Mouse (Mus musculus): ENCODE measurements at regions not wholly inside any gene's neighbourhood (a gene's known extent, or its start where the extent isn't known, plus 50 kb on each side); places are given as distances from the start of the nearest gene placed in this dataset.

DNA sequence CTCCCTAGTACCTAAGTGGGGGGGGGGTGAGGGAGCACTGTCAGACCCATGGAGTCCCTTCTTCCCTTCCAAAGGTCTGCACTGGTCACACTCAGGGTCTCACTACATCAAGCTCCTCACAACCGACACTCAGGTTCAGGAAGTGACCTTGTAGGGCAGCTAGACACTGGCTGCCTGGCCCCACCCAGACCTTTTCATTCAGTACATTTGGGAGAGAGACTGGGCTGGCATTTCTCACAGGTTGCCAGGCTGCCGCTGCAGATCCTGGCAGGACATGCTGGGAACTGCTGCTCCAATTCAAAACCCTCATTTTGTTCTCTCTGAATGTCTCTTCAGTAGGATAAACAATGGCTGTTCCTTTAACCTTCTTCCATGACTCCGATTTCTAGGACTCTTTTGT lies 439.3 kb upstream of the Ubash3b start:
- TF ChIP-seq CTCF (IDR thresholded peaks at IDR 0.05; ENCODE audit: control insufficient read depth, insufficient read depth, insufficient read length) (no peak), MAX (IDR thresholded peaks at IDR 0.05) (no peak), FOSL1 (IDR thresholded peaks at IDR 0.05; ENCODE audit: insufficient read depth, low read length, poor library complexity, severe bottlenecking) (no peak), MYOD1 (IDR thresholded peaks at IDR 0.05; ENCODE audit: control insufficient read depth, insufficient read length, low read depth) (no peak), MYOG (IDR thresholded peaks at IDR 0.05; ENCODE audit: control insufficient read depth, extremely low read depth, insufficient read length) (no peak), USF1 (IDR thresholded peaks at IDR 0.05; ENCODE audit: low read depth) (no peak), CEBPB (IDR thresholded peaks at IDR 0.05; ENCODE audit: low read depth) (no peak)

All from C2C12 (cell line).